Mouse (Mus musculus) monocyte, adult 2 months (primary cell): ENCODE measurements around the gene Wdtc1.
A peak's percentile ranks its signal among the peaks of the same experiment; 100 is the strongest.

ENCODE experiments used
- DNase-seq, 2 experiments: peaks; one replicate each; pipeline ENCODE4 v3.0.0; 2022; ENCODE audit warnings: low spot score in 2 of 2, low read depth in 1 of 2

Gene Wdtc1

GRCm38 (mm10) chr4:133353367-133354365 lies at the start of gene Wdtc1:
Gene Wdtc1, minus strand, starts transcription at chr4:133353481.
- DNase-seq, result peak; percentile 74 to 75

GRCm38 (mm10) chr4:133402011-133402410 lies 48.7 kb upstream of the Wdtc1 start:
- DNase-seq, result no peak

- no peak for DNase-seq
Observed at GRCm38 (mm10) chr4:133400098-133400497, 46.8 kb upstream of the Wdtc1 start.

- no peak for DNase-seq
Observed at GRCm38 (mm10) chr4:133399509-133399908, 46.2 kb upstream of the Wdtc1 start.

- DNase-seq, result no peak
Observed at GRCm38 (mm10) chr4:133398619-133399018, 45.3 kb upstream of the Wdtc1 start.

- DNase-seq, result no peak
Observed at GRCm38 (mm10) chr4:133397961-133398360, 44.7 kb upstream of the Wdtc1 start.

- no peak for DNase-seq
Observed at GRCm38 (mm10) chr4:133397299-133397698, 44.0 kb upstream of the Wdtc1 start.

- no peak for DNase-seq
Observed at GRCm38 (mm10) chr4:133396079-133396478, 42.8 kb upstream of the Wdtc1 start.

GRCm38 (mm10) chr4:133394981-133395573 lies 41.8 kb upstream of the Wdtc1 start:
- DNase-seq, result no peak

- no peak for DNase-seq
Observed at GRCm38 (mm10) chr4:133391185-133392040, 38.1 kb upstream of the Wdtc1 start.

GRCm38 (mm10) chr4:133390585-133390984 lies 37.3 kb upstream of the Wdtc1 start:
- DNase-seq, result peak in 1 of 2 experiments; percentile 23

- no peak for DNase-seq
Observed at GRCm38 (mm10) chr4:133390042-133390441, 36.8 kb upstream of the Wdtc1 start.

GRCm38 (mm10) chr4:133388781-133389552 lies 35.7 kb upstream of the Wdtc1 start:
- DNase-seq, result no peak

GRCm38 (mm10) chr4:133387053-133387452 lies 33.8 kb upstream of the Wdtc1 start:
- DNase-seq, result no peak

GRCm38 (mm10) chr4:133386061-133386797 lies 32.9 kb upstream of the Wdtc1 start:
- DNase-seq, result no peak

GRCm38 (mm10) chr4:133381141-133381540 lies 27.9 kb upstream of the Wdtc1 start:
- DNase-seq, result no peak

GRCm38 (mm10) chr4:133380532-133380931 lies 27.3 kb upstream of the Wdtc1 start:
- DNase-seq, result no peak

- DNase-seq, result no peak
Observed at GRCm38 (mm10) chr4:133379861-133380260, 26.6 kb upstream of the Wdtc1 start.

GRCm38 (mm10) chr4:133379046-133379347 lies 25.7 kb upstream of the Wdtc1 start:
- no peak for DNase-seq
